Mouse (Mus musculus): ENCODE results near the gene Mbtd1.

GRCm38 (mm10) chr11:93963013-93963412 is 77.4 kb downstream of the Mbtd1 start:
- TF ChIP-seq POLR2A (IDR thresholded peaks at IDR 0.05; ENCODE audit: borderline replicate concordance, control insufficient read depth, low read depth, low read length): no peak
- no peak for TF ChIP-seq CTCF (IDR thresholded peaks at IDR 0.05; ENCODE audit: control insufficient read depth, insufficient read depth, low read length)
